Mouse (Mus musculus): ENCODE results near the gene Fbxw21. TPM values are rescaled to one million over a fixed set of nuclear protein-coding genes. Genes with fewer than 3 reads are reported as not detected.

Gene Fbxw21
- polyA plus RNA-seq, 1 experiment from 2014 or later, result not detected

GRCm38 (mm10) chr9:109105648-109106047 is 56.2 kb downstream of the Fbxw21 start:
- no peak overlapping the region for H3K4me2 ChIP-seq (replicated peaks; ENCODE audit: low read depth)
- H3K4me1 ChIP-seq (replicated peaks; ENCODE audit: control insufficient read depth, insufficient read depth, low read length), result no peaks in the 10 kb centered on the region
- no peaks in the 10 kb centered on the region for H3K27me3 ChIP-seq (replicated peaks; ENCODE audit: control insufficient read depth, insufficient read depth, low read length)
- no peaks in the 10 kb centered on the region for H3K9me3 ChIP-seq (ENCODE audit: control insufficient read depth)
- H3K9ac ChIP-seq (ENCODE audit: low read depth, low read length), result no peak overlapping the region
- H3K4me3 ChIP-seq (ENCODE audit: low read depth, low read length), result no peak overlapping the region
- no peak overlapping the region for H3K27ac ChIP-seq (ENCODE audit: low read depth, low read length)
- TF ChIP-seq CTCF (IDR thresholded peaks at IDR 0.05; ENCODE audit: low read depth), result no peak
- WGBS, result 76% methylated on average over 12 of the region's 12 CpGs
- no peak for ATAC-seq
- peaks cover 29% of the 10 kb centered on the region; the same call in 1 of the 2 replicates for H3K36me3 ChIP-seq (ENCODE audit: control insufficient read depth, insufficient read depth)

GRCm38 (mm10) chr9:109105011-109105410 is 56.8 kb downstream of the Fbxw21 start:
- no peak for ATAC-seq
- no peak overlapping the region for H3K4me2 ChIP-seq (replicated peaks; ENCODE audit: low read depth)
- H3K9me3 ChIP-seq (ENCODE audit: control insufficient read depth), result no peaks in the 10 kb centered on the region
- 58% methylated on average over 12 of the region's 12 CpGs for WGBS
- peaks cover 25% of the 10 kb centered on the region; the same call in 1 of the 2 replicates for H3K36me3 ChIP-seq (ENCODE audit: control insufficient read depth, insufficient read depth)
- no peak overlapping the region; the same call in 1 of the 2 replicates for H3K27ac ChIP-seq (ENCODE audit: low read depth, low read length)
- no peak overlapping the region for H3K4me3 ChIP-seq (ENCODE audit: low read depth, low read length)
- no peak for TF ChIP-seq CTCF (IDR thresholded peaks at IDR 0.05; ENCODE audit: low read depth)
- H3K4me1 ChIP-seq (replicated peaks; ENCODE audit: control insufficient read depth, insufficient read depth, low read length), result no peaks in the 10 kb centered on the region
- H3K9ac ChIP-seq (ENCODE audit: low read depth, low read length), result no peak overlapping the region
- H3K27me3 ChIP-seq (replicated peaks; ENCODE audit: control insufficient read depth, insufficient read depth, low read length), result no peaks in the 10 kb centered on the region

GRCm38 (mm10) chr9:109104083-109104482 is 57.8 kb downstream of the Fbxw21 start:
- 90% methylated on average over 9 of the region's 9 CpGs for WGBS

GRCm38 (mm10) chr9:109103250-109103649 is 58.6 kb downstream of the Fbxw21 start:
- Histone ChIP-seq H3K9me3 (ENCODE audit: control insufficient read depth) (no peaks in the 10 kb centered on the region), H3K4me2 (replicated peaks; ENCODE audit: low read depth) (no peak overlapping the region), H3K9ac (ENCODE audit: low read depth, low read length) (no peak overlapping the region), H3K4me1 (replicated peaks; ENCODE audit: control insufficient read depth, insufficient read depth, low read length) (no peaks in the 10 kb centered on the region), H3K4me3 (ENCODE audit: low read depth, low read length) (no peak overlapping the region), H3K36me3 (ENCODE audit: control insufficient read depth, insufficient read depth) (peaks cover 17% of the 10 kb centered on the region; the same call in 1 of the 2 replicates), H3K27ac (ENCODE audit: low read depth, low read length) (no peak overlapping the region), H3K27me3 (replicated peaks; ENCODE audit: control insufficient read depth, insufficient read depth, low read length) (no peaks in the 10 kb centered on the region)
- ATAC-seq, result no peak
- WGBS, result 63% methylated on average over 7 of the region's 7 CpGs
- TF ChIP-seq CTCF (IDR thresholded peaks at IDR 0.05; ENCODE audit: low read depth), result no peak

More at GRCm38 (mm10) chr9:109104083-109104482, 57.8 kb downstream of the Fbxw21 start:
- no peak overlapping the region for H3K27ac ChIP-seq (ENCODE audit: low read depth, low read length)
- H3K4me3 ChIP-seq (ENCODE audit: low read depth, low read length), result no peak overlapping the region
- H3K9ac ChIP-seq (ENCODE audit: low read depth, low read length), result no peak overlapping the region
- no peaks in the 10 kb centered on the region for H3K9me3 ChIP-seq (ENCODE audit: control insufficient read depth)
- no peak for ATAC-seq
- H3K4me2 ChIP-seq (replicated peaks; ENCODE audit: low read depth), result no peak overlapping the region
- no peak for TF ChIP-seq CTCF (IDR thresholded peaks at IDR 0.05; ENCODE audit: low read depth)
- H3K4me1 ChIP-seq (replicated peaks; ENCODE audit: control insufficient read depth, insufficient read depth, low read length), result no peaks in the 10 kb centered on the region
- peaks cover 21% of the 10 kb centered on the region; the same call in 1 of the 2 replicates for H3K36me3 ChIP-seq (ENCODE audit: control insufficient read depth, insufficient read depth)
- H3K27me3 ChIP-seq (replicated peaks; ENCODE audit: control insufficient read depth, insufficient read depth, low read length), result no peaks in the 10 kb centered on the region

GRCm38 (mm10) chr9:109102541-109102940 is 59.3 kb downstream of the Fbxw21 start:
- Histone ChIP-seq H3K4me2 (replicated peaks; ENCODE audit: low read depth) (no peak overlapping the region), H3K4me3 (ENCODE audit: low read depth, low read length) (no peak overlapping the region), H3K9ac (ENCODE audit: low read depth, low read length) (no peak overlapping the region), H3K27me3 (replicated peaks; ENCODE audit: control insufficient read depth, insufficient read depth, low read length) (no peaks in the 10 kb centered on the region), H3K27ac (ENCODE audit: low read depth, low read length) (no peak overlapping the region), H3K36me3 (ENCODE audit: control insufficient read depth, insufficient read depth) (peaks cover 15% of the 10 kb centered on the region; the same call in 1 of the 2 replicates), H3K4me1 (replicated peaks; ENCODE audit: control insufficient read depth, insufficient read depth, low read length) (no peaks in the 10 kb centered on the region), H3K9me3 (ENCODE audit: control insufficient read depth) (no peaks in the 10 kb centered on the region)
- no peak for ATAC-seq
- 86% methylated on average over 3 of the region's 3 CpGs for WGBS
- TF ChIP-seq CTCF (IDR thresholded peaks at IDR 0.05; ENCODE audit: low read depth), result no peak

GRCm38 (mm10) chr9:109101933-109102445 is 59.9 kb downstream of the Fbxw21 start:
- H3K4me2 ChIP-seq (replicated peaks; ENCODE audit: low read depth), result no peak overlapping the region
- H3K36me3 ChIP-seq (ENCODE audit: control insufficient read depth, insufficient read depth), result peaks cover 15% of the 10 kb centered on the region; the same call in 1 of the 2 replicates
- H3K4me3 ChIP-seq (ENCODE audit: low read depth, low read length), result no peak overlapping the region
- TF ChIP-seq CTCF (IDR thresholded peaks at IDR 0.05; ENCODE audit: low read depth), result no peak
- ATAC-seq, result no peak
- H3K27me3 ChIP-seq (replicated peaks; ENCODE audit: control insufficient read depth, insufficient read depth, low read length), result no peaks in the 10 kb centered on the region
- no peak overlapping the region for H3K27ac ChIP-seq (ENCODE audit: low read depth, low read length)
- no peaks in the 10 kb centered on the region for H3K9me3 ChIP-seq (ENCODE audit: control insufficient read depth)
- H3K9ac ChIP-seq (ENCODE audit: low read depth, low read length), result no peak overlapping the region
- WGBS, result 94% methylated on average over 5 of the region's 5 CpGs
- no peaks in the 10 kb centered on the region; the same call in 1 of the 2 replicates for H3K4me1 ChIP-seq (replicated peaks; ENCODE audit: control insufficient read depth, insufficient read depth, low read length)

All from intestine, postnatal 0 days (tissue).